Mouse (Mus musculus) layer of hippocampus, postnatal 14 days (tissue): ENCODE data around the gene Trim66. TPM values are rescaled to one million over a fixed set of nuclear protein-coding genes. Genes with fewer than 3 reads are reported as not detected.

Experiments
- DNase-seq, 2 experiments: peaks; one replicate each; pipeline ENCODE4 v3.0.0; 2021 to 2022; ENCODE audit warnings: low spot score in 2 of 2, mixed read lengths in 1 of 2
- microRNA-seq, 2 experiments: library from miRNA; unstranded; fragments of <30 nt; microRNA quantifications; one replicate each; pipeline ENCODE4 v1.2.0; 2021
- total RNA-seq, 2 experiments: library from RNA; stranded (reverse); gene quantifications; 2 replicates each; pipeline ENCODE4 v1.2.3; 2021

Trim66 gene
- total RNA-seq, 2 experiments from 2014 or later = 2.8 to 4.9 TPM

DNA sequence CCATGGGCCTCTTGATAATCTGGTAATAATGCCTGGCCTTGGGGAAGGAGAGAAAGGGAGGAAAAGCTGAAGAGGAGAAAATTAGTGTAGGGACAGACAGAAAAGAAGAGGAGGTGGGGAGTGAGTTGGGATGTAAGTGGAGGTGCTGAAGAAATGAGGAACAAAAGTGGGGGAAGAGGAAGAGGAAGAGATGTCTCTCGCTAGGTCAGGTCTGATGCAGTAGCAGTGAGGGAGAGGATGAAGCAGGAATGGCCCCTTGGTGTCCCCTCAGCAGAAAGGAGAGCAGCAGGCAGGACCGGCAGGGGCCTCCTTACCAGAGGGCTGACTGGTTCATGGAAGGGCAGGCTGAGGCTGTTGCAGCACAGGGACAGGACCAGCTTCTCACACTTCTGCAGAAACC lies 52.2 kb downstream of the Trim66 start:
- no peak for DNase-seq

DNA sequence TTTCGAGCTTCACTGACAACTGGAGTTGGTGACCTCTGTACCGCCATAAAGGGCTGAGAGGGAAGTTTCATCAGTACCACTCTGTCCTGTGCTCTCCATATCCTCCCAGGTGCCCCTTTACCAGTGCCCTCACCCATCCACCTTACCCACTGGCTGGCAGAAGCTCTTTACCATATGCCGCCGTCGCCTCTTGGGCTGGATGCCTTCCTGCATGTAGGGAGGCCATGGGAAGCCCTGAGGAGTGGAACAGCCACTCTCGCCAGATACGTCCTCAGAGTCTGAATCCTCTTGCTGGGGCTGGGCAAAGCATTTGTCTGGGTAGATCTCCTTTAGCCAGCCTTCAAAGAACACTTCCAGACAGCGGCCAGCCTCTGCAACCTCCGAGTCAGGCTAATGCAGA lies 53.1 kb downstream of the Trim66 start:
- no peak for DNase-seq

DNA sequence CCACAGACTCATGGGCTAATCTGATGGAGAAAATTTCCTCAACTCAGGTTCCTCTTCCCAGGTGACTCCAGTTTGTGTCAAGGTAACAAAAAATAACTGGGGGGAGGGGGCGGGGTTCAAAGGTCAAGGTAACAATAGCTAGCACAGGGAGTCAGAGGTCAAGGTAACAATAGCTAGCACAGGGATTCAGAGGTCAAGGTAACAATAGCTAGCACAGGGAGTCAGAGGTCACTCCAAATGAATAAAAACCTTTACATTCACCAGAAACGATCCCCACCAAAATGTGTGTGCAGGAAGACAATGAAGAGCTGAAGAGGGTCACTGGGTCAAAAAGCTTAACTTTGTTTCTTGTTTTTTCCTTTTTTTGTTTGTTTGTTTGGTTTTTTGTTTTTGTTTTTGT lies 59.9 kb downstream of the Trim66 start:
- no peak for DNase-seq

DNA sequence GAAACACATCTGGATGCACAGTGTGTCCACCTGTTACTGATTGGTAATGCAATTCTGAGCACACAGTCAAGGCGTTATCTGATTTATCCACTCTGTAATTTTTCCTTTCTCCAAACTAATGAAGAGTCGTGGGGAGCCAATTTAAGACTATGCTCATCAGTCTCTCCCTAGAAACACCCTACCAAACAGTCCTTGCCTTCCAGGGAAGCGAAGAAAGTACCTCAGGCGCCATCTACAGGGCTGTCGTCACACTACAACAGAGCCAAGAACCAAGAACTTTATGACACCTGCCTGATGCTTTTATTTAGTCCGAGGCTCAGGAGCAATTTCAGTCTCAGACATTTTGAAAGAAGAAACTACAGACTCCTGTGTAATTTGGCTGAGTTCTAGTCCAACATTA lies 62.9 kb downstream of the Trim66 start:
- DNase-seq = peak; percentile 37 to 55

DNA sequence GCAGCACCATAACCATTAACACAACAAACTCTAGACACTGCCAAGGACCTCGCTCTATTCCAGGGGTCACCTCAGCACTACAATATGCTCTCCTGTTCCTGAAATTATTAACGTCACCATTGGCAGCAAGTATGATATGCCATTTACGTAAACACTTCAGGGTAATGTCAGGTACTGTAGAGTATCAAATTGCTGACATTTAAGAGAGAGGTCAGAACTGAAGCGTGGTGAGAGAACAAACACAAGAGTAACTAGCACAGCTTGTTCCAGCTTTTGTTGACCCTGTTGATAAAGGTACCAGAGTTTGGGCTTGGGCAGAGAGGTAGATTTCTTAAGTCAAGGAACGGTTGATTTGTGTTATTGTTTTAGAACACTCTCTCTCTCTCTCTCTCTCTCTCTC lies 65.2 kb downstream of the Trim66 start:
- DNase-seq = no peak

DNA sequence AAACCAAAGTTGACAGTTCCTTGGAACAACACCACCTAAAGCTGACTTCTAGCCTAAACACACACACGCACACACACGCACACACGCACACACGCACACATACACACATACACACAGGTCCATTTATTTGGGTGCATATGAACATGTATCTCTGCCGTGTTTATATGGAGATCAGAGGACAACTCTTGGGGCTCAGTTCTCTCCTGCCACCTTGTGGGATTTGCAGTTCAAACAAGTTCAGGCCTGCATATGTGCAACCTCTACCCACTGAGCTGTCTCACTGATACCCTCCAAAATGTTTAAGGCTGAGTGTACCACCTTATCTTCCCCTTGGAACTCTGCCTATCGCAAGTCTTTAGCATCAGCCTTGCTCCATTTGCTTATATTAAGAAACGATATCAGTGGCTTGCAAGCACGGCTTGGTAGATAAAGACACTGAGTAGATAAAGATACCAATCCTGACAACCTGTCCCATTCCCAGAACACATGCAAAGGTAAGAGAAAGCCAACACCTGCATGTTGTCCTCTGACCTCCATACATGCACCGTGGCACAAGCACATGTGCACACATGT lies 67.2 kb downstream of the Trim66 start:
- no peak for DNase-seq

DNA sequence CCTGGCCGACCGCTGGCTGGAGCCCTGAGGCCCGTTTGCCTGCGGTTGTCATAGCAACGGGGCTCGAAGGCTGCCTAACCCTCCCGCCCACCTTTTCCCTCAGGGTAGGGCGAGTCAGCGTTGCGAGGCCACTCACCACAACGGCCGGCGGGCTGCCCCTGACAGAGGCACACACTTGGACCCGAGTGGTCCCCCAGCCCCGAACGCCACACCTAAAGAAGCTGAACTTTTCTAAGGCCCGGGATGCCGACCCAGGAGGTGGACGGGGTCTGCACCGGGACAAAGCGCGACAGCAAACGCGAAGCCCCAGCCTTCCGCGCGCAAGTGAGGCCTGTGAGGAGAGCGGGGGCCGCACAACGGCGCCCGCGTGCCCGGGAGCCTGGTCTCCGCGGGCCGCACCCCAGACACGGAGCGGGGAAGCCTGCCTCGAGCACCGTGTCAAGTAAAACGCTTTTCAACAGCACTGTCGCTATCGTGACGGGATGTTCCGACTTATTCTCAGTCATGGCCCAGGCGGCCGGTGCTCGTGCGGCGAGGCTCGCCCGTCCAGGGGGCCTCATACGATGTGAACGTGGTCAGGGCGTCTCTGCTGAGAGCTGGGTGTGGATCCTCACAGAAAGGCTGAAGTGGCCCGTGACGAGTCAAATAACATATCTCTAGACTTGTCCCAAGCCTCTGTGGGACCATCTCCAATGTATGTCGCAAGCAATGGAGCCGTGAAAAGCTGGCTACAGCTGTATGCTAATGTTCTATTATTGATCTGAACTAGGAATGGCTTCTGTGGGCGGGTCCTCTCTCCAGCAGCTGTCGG lies 68.9 kb downstream of the Trim66 start, which contains the start of gene Stk33:
Gene Stk33 (minus strand): TSS at position 301 of the 811 bp plus-strand sequence.
- peak; percentile 18 to 22 for DNase-seq

DNA sequence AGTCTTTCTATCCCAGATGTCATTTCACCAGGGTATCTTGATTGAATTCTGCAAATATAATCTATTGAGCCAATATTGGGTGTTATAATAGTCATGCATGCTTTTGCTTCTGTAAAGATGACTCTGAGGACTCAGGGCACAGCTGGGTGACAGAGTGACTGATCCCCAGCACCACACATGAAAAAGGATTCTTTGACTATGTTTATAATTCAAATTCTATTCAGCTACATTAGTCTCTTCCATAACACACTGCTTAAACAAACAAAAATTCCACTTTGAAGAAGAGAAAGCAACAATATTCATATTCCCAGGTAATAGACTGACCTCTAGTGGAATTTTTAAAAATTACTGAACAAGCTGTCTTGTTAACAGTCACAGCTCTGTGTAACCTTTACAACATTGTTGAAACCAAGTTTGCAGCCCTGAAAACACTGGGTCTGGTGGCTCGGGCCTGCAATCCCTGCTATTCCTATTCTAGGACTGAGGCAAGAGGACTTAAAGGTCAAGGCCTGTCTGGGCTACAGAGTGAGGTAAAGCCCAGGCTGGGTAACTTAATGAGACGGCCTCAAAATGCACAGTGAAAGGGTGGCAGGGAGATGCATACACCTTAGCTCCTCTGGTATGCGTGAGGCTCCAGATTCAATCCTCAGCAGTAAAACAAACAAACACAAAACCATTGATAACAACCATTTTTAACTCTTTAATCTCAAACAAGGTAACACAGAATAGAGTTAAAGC lies 83.3 kb downstream of the Trim66 start:
- DNase-seq = peak in 1 of 2 experiments; percentile 57

DNA sequence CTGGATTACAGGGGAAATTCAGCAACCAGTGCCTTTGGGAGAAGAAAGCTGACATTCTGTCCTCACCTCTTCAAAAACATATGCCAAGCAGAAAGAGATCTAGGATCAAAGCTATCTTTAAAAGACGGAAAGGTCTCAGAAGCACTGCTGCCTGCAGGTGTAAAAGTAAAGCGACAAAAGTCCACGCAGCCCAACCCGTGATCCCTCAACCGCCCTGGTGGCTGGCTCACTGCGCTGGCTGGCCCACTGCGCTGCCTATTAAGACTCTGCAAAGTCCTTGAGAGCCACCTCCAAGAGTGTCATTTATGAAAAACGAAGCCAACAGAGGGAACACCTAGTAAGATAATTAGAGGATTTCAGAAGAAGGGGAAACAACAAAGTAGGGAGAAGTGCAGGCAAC lies 85.1 kb downstream of the Trim66 start:
- DNase-seq = no peak

DNA sequence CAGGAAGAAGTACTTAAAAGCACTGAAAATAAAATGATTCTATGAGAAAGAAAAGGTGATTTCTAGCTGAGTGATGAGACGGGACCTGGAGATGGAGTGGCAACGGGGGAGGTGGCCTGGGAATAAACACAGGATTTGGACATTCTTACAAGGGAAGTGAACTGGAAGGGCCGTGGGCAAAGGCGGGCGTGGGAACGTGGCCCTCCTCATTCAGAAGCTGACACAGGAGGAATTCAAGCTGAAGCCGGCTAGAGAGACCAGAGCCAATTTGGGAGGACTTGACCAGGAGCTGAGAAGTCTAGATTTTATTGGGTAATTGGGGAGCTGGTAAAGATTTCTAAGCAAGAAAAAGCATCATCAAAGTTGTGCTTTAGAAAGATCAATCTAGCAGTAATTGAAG lies 102.4 kb downstream of the Trim66 start:
- DNase-seq = peak in 1 of 2 experiments; percentile 22

DNA sequence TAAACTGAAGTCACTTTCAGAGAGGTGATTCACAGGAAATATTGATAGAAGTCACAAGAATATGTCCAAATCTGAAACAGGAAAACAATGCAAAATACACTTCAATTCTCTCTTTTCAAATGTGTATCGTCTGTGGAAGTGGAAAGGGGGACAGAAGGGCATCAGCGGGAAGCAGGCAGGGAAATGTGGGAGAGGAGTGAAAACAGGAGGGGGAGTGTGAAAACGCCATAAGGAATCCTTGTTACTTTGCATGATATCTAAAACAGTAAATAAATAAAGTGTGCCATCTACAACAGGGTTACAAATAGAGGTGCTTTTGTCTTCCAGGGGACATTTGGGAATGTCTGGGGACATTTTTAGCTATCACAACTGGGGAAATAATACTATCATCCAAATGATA lies 108.6 kb downstream of the Trim66 start:
- peak in 1 of 2 experiments; percentile 32 for DNase-seq

Small RNA genes within 50 kb of the gene (microRNA-seq; reads per million reads assigned to microRNA genes)
- gene Gm47284 = 0 reads per million in 2 experiments

Other genes with a start within 250 kb of the Trim66 start
- 1 to 10 TPM in 1 of 2 experiments, under 1 TPM in 1; 0.95 to 1.9 TPM for gene Stk33, start 69.1 kb downstream of the Trim66 start, total RNA-seq
- 100 to 1,000 TPM; 121 to 135 TPM for gene Rpl27a, start 11.0 kb upstream of the Trim66 start, total RNA-seq
- 10 to 100 TPM; 30.2 to 35.7 TPM for gene St5, start 195.5 kb upstream of the Trim66 start, total RNA-seq
- 1 to 10 TPM; 4.8 to 5.6 TPM for gene Akip1, start 195.6 kb upstream of the Trim66 start, total RNA-seq
- 1 to 10 TPM in 1 of 2 experiments, not detected in 1; 1.3 TPM for gene BC051019, start 215.7 kb upstream of the Trim66 start, total RNA-seq
- gene Ascl3, start 223.6 kb upstream of the Trim66 start, total RNA-seq = not detected
- 10 to 100 TPM; 82.6 to 83.7 TPM for gene Tmem9b, start 244.7 kb upstream of the Trim66 start, total RNA-seq